Mouse (Mus musculus): ENCODE data around the gene Rapsn.

- TF ChIP-seq CTCF (IDR thresholded peaks at IDR 0.05; ENCODE audit: low read depth, low read length) (no peak), GATA1 (IDR thresholded peaks at IDR 0.05; ENCODE audit: borderline replicate concordance, low read length) (no peak)
These were observed 20.0 kb upstream of the Rapsn start for GRCm38 (mm10) chr2:91015386-91015785.
